Mouse (Mus musculus) kidney, postnatal 0 days (tissue): ENCODE data around the gene Sox5. TPM values are rescaled to one million over a fixed set of nuclear protein-coding genes. Genes with fewer than 3 reads are reported as not detected.

Experiments used
- ATAC-seq: fragments of 200-750 bp; cut with Nextera tagmentation; replicated peaks from 2 replicates; pipeline ENCODE4 v1.8.0; 2017; ENCODE audit warnings: low read depth, moderate number of reproducible peaks, moderate TSS enrichment, moderate library complexity; ENCODE audit not compliant: low FRiP score
- DNase-seq: peaks from one replicate; pipeline ENCODE4 v3.0.0-alpha.2; 2016; ENCODE audit warnings: low spot score
- H3K27ac ChIP-seq: fragments of 300-500 bp; sonication (generic); 2 replicates; pipeline ENCODE4 v1.5.1; 2014; ENCODE audit warnings: mild to moderate bottlenecking
- H3K27me3 ChIP-seq: fragments of 300-500 bp; sonication (generic); 2 replicates; pipeline ENCODE4 v1.6.1; 2014; ENCODE audit warnings: low read length, mixed read lengths; ENCODE audit not compliant: insufficient read depth
- H3K36me3 ChIP-seq: fragments of 300-500 bp; sonication (generic); 2 replicates; pipeline ENCODE4 v1.6.1; 2014; ENCODE audit warnings: low read length, mixed read lengths; ENCODE audit not compliant: insufficient read depth
- H3K4me1 ChIP-seq: fragments of 300-500 bp; sonication (generic); replicated peaks from 2 replicates; pipeline ENCODE4 v1.6.1; 2014; ENCODE audit warnings: antibody characterized with exemption, low read length, mixed read lengths; ENCODE audit not compliant: insufficient read depth
- H3K4me2 ChIP-seq: fragments of 300-500 bp; sonication (generic); 2 replicates; pipeline ENCODE4 v1.6.1; 2014; ENCODE audit warnings: mild to moderate bottlenecking, low read length, moderate library complexity, mixed read lengths
- H3K4me3 ChIP-seq: fragments of 300-500 bp; sonication (generic); replicated peaks from 2 replicates; pipeline ENCODE4 v1.5.1; 2014; ENCODE audit warnings: low read depth, low read length
- H3K9ac ChIP-seq: fragments of 300-500 bp; sonication (generic); 2 replicates; pipeline ENCODE4 v1.6.1; 2014; ENCODE audit warnings: low read depth, low read length
- H3K9me3 ChIP-seq: fragments of 300-500 bp; sonication (generic); replicated peaks from 2 replicates; pipeline ENCODE4 v1.6.1; 2016; ENCODE audit warnings: low read length, inconsistent platforms, mixed read lengths
- CTCF ChIP-seq: IDR thresholded peaks from 2 replicates; pipeline ENCODE4 v1.5.1; 2016; ENCODE audit warnings: antibody characterized with exemption, low read depth, mild to moderate bottlenecking, moderate library complexity
- WGBS: fragments of 180-500 bp; shearing (Covaris S2); extraction: QIAGEN DNeasy Blood & Tissue Kit; methylation state at CpG from one replicate; pipeline ENCODE4 v1.1.7; 2014; 5-methylcytosine and 5-hydroxymethylcytosine counted together
- polyA plus RNA-seq: library from polyadenylated mRNA; unstranded; fragments of >200 nt; fragmentation: Nextera tagmentation; extraction: Ambion mirVana; gene quantifications from 2 replicates; pipeline ENCODE4 v1.2.1, GENCODE M21; 2015

The Sox5 gene
- polyA plus RNA-seq, 1 experiment from 2014 or later = 6.1 TPM

DNA sequence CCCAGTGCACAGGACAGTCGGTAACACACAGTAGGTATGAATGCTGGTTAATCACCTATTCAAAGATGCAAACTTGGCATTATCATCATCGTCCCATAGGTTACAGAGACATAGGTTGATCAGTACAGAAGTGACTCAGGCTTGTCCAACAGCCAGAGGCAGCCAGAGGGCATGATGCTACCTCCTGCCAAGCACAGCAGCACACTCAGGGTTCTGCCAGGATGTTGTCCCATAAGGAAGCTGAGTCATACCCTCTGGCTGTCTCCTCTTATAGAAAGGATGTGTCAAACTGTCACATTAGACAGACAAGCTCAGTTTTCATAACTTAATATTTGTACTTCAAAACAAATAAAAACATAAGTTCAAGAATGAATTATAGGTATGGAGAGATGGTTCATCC, 923.2 kb downstream of the Sox5 start:
- no peak for ATAC-seq
- DNase-seq = no peak
- Histone ChIP-seq H3K9ac (no peak overlapping the region), H3K9me3 (no peaks in the 10 kb centered on the region), H3K27ac (no peak overlapping the region), H3K4me2 (no peak overlapping the region), H3K4me1 (0 out of 2 replicates have a peak, but pooled peaks cover 4% of the 10 kb centered on the region), H3K27me3 (no peaks in the 10 kb centered on the region), H3K4me3 (no peak overlapping the region), H3K36me3 (no peaks in the 10 kb centered on the region)
- WGBS = 96% methylated on average over 2 of the region's 2 CpGs
- no peak for TF ChIP-seq CTCF

DNA sequence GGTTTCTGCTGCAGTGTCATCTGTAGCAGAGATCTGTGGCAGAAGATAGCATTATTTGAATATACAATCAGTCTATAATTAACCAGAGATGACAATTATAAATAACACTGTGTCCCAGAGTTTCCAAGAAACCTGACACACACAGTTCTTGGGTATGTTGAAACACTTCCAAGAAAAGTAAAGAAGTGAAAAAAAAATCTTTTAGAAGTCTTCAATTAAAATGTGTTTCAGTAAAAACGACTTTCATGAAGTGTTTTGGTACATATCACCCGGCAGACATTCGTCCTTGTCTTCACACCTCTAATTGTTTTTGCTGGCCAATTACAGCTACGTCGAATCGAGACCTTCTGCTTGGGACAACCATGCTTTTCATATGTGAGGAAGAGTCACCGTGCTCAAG, 924.4 kb downstream of the Sox5 start:
- Histone ChIP-seq H3K4me1 (no peaks in the 10 kb centered on the region), H3K9ac (no peak overlapping the region), H3K27ac (no peak overlapping the region), H3K4me3 (no peak overlapping the region), H3K36me3 (no peaks in the 10 kb centered on the region), H3K27me3 (no peaks in the 10 kb centered on the region), H3K4me2 (no peak overlapping the region), H3K9me3 (no peaks in the 10 kb centered on the region)
- TF ChIP-seq CTCF = no peak
- ATAC-seq (no peak), DNase-seq (peak; percentile 21)
- 66% methylated on average over 7 of the region's 7 CpGs for WGBS

DNA sequence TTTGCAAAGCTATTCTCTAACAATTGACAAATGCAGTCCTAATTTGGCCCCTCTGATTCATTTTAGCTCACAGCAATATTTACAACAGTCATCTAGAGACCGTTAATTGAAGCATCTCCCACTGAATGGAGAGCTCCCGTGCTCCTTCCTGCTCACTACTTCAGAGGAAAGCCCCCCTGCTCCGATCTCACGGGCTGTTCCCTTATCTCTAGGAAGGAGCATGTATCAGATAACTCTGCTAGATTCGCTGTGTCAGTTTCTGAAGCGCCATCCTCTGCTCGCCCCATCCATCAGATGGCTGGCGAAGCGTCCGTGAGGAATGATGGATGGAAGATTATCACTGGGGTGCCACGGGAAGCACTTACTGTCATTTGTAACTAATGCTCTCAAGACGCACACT, 926.4 kb downstream of the Sox5 start:
- no peak for TF ChIP-seq CTCF
- H3K4me1 ChIP-seq = no peaks in the 10 kb centered on the region
- 24% methylated on average over 12 of the region's 12 CpGs for WGBS
- no peak overlapping the region for H3K27ac ChIP-seq
- no peaks in the 10 kb centered on the region for H3K9me3 ChIP-seq
- H3K4me2 ChIP-seq = no peak overlapping the region
- ATAC-seq (no peak), DNase-seq (no peak)
- H3K27me3 ChIP-seq = no peaks in the 10 kb centered on the region
- H3K36me3 ChIP-seq = no peaks in the 10 kb centered on the region
- H3K9ac ChIP-seq = no peak overlapping the region
- no peak overlapping the region for H3K4me3 ChIP-seq

DNA sequence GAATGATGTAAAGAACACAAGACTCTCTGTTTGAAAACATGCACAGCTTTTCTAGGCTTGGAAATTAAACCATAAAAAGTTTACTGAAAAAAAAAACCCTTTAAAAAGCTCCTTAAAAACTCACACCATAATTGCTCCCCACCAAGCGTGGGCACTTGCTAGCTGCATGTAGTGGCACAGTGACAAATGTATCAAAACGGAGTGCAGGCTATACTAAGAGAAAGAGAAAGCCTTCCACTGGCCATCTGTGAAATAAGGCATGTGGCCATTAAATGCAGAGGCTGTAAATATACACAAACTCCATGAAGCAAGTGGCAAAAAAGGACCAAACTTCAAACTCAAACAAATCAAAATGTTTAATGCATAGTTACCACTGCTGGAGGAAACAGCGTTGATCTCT, 927.7 kb downstream of the Sox5 start:
- no peak for TF ChIP-seq CTCF

DNA sequence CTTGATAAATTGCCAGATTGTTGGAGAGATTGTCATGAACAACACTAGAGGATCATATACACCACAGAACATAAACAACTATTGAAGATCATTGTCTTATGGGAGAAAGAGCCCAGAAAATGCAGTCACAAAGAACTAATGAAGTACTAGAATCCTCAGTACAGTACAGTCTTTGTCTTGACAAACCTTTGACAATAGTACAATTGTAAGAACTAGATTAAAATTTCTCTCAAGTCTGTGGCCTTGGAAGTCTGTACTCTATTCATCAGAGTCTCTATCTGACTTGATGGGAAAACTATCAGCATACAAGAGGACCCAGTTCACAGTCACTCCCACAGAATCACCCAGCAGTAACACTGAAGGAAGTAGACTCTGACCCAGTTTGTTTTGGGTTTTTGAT, 936.0 kb downstream of the Sox5 start:
- ATAC-seq (no peak), DNase-seq (no peak)
- H3K9ac ChIP-seq = no peak overlapping the region

More for the DNA sequence above, 927.7 kb downstream of the Sox5 start:
- no peak overlapping the region for H3K27ac ChIP-seq
- H3K36me3 ChIP-seq = no peaks in the 10 kb centered on the region
- H3K4me1 ChIP-seq = no peaks in the 10 kb centered on the region
- no peak overlapping the region for H3K4me3 ChIP-seq
- no peak overlapping the region for H3K4me2 ChIP-seq
- no peak overlapping the region for H3K9ac ChIP-seq
- H3K27me3 ChIP-seq = no peaks in the 10 kb centered on the region
- 79% methylated on average over 3 of the region's 3 CpGs for WGBS
- ATAC-seq (no peak), DNase-seq (no peak)
- H3K9me3 ChIP-seq = no peaks in the 10 kb centered on the region

DNA sequence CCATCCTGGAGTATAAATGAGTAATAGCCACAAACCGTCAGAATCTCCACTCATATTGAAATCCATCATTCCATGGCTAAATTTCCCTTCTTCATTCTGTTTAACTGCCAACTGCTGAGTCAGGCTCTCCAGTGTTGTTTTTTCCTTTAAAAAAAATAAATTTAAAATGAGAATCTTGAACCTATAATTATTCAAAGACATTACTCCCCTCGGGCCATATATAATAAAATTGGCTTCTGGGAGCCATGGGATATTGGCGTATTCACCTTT, 937.1 kb downstream of the Sox5 start:
- ATAC-seq = no peak

More for the DNA sequence above, 936.0 kb downstream of the Sox5 start:
- no peaks in the 10 kb centered on the region for H3K27me3 ChIP-seq
- H3K9me3 ChIP-seq = no peaks in the 10 kb centered on the region
- H3K4me1 ChIP-seq = no peaks in the 10 kb centered on the region
- no peak overlapping the region for H3K27ac ChIP-seq
- H3K4me3 ChIP-seq = no peak overlapping the region
- TF ChIP-seq CTCF = no peak
- no peak overlapping the region for H3K4me2 ChIP-seq
- H3K36me3 ChIP-seq = no peaks in the 10 kb centered on the region

DNA sequence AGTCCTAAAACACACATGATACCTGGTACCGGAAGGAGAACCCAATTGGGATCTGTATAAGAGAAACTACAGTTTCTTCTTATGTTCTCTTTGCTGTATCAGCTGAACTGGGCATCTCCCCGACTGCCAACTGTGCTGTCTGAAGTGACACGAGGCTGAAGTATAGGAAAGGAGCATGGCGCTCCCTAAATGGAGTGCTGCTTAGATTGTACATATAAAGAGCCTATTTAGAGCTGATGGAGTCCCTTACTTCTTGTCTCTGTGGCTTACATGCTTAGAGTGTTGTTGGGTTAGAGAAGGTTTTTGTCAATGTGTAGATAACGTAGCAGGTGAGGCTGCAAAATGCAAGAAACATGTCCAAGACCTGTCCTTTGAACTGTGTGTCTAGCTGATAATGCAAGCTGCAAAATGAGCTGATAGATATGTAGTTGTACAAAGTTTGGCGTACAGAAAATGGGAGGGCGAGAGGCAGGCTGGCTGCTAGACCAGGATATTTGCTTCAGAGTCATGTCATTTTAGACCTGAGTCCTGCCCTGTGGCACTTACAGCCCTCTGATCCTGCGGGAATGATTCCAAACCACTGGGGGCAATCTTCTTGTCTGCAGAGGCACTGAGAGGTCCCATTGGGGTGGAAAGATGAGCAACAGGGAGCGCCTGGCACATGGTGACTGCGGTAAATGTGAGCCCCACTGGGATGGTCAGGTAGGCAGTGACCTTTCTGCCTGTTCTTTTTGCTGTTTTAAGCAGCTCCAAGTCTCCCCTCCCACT, 937.7 kb downstream of the Sox5 start:
- 87% methylated on average over 10 of the region's 10 CpGs for WGBS
- H3K9ac ChIP-seq = no peak overlapping the region
- ATAC-seq = no peak

More for the DNA sequence above, 937.1 kb downstream of the Sox5 start:
- no peak overlapping the region for H3K4me2 ChIP-seq
- no peaks in the 10 kb centered on the region for H3K36me3 ChIP-seq
- H3K9me3 ChIP-seq = no peaks in the 10 kb centered on the region
- H3K27ac ChIP-seq = no peak overlapping the region
- H3K4me3 ChIP-seq = no peak overlapping the region
- no peak for TF ChIP-seq CTCF
- H3K27me3 ChIP-seq = no peaks in the 10 kb centered on the region
- H3K9ac ChIP-seq = no peak overlapping the region
- WGBS = 77% methylated on average over 3 of the region's 3 CpGs
- DNase-seq = no peak
- no peaks in the 10 kb centered on the region for H3K4me1 ChIP-seq

More for the DNA sequence above, 937.7 kb downstream of the Sox5 start:
- Histone ChIP-seq H3K4me3 (no peak overlapping the region), H3K36me3 (no peaks in the 10 kb centered on the region), H3K4me1 (no peaks in the 10 kb centered on the region), H3K27ac (no peak overlapping the region), H3K4me2 (no peak overlapping the region), H3K9me3 (no peaks in the 10 kb centered on the region), H3K27me3 (no peaks in the 10 kb centered on the region)
- TF ChIP-seq CTCF = no peak
- no peak for DNase-seq
